Mouse (Mus musculus) gastrocnemius, postnatal 36 days (tissue): ENCODE results near the gene Olfr1040. TPM values are rescaled to one million over a fixed set of nuclear protein-coding genes. Genes with fewer than 3 reads are reported as not detected.
"Not testable (repeated sequence)": the region's sequence is repeated elsewhere in the genome, so short reads cannot be mapped to it uniquely, and the experiment has no call there.

Source experiments
- DNase-seq, 2 experiments: peaks; one replicate each; pipeline ENCODE4 v3.0.0; 2022
- intact Hi-C: fragments of 180-260 bp; cut with DNase I; formaldehyde crosslinking; loops from one replicate; pipeline ENCODE4 v1.15.1; 2025
- long read RNA-seq, 2 experiments: library from polyadenylated mRNA; stranded (forward); transcript quantifications; one replicate each; pipeline ENCODE4 v2.0.0; 2021
- total RNA-seq, 2 experiments: library from RNA; stranded (reverse); gene quantifications; 2 replicates each; pipeline ENCODE4 v1.2.3; 2021

Gene Olfr1040
- not detected for total RNA-seq
- long read RNA-seq, experiment 1 = 0 reads
- long read RNA-seq, experiment 2 = 0 reads

- DNase-seq = no peak
- intact Hi-C loops = no loop called here
These were observed at the start of gene Olfr1040 for GRCm38 (mm10) chr2:86146632-86147031. Olfr1040 (minus strand) TSS chr2:86146732.

GRCm38 (mm10) chr2:86195863-86196262, 49.3 kb upstream of the Olfr1040 start:
- no peak for DNase-seq
- intact Hi-C loops = no loop called here

GRCm38 (mm10) chr2:86185583-86185982, 39.1 kb upstream of the Olfr1040 start, which contains the start of gene Olfr52:
Olfr52 (minus strand) TSS chr2:86185683.
- DNase-seq = no peak
- intact Hi-C loops = no loop called here

- DNase-seq = no peak
- intact Hi-C loops = no loop called here
These were observed 33.4 kb upstream of the Olfr1040 start for GRCm38 (mm10) chr2:86179950-86180349.

- intact Hi-C loops = no loop called here
- DNase-seq = no peak
These were observed 31.2 kb upstream of the Olfr1040 start, which contains the start of gene Olfr1044 for GRCm38 (mm10) chr2:86177720-86178119. Olfr1044 (minus strand) TSS chr2:86177820.

GRCm38 (mm10) chr2:86175422-86175821, 28.9 kb upstream of the Olfr1040 start:
- DNase-seq, intact Hi-C loops: not testable (repeated sequence)

- intact Hi-C loops = no loop called here
- DNase-seq = no peak
These were observed 20.9 kb upstream of the Olfr1040 start, which contains the start of gene Olfr1043 for GRCm38 (mm10) chr2:86167422-86167821. Olfr1043 (minus strand) TSS chr2:86167522.

GRCm38 (mm10) chr2:86161738-86162137, 15.2 kb upstream of the Olfr1040 start, which contains the start of gene Olfr1042:
Olfr1042 (minus strand) TSS chr2:86161838.
- intact Hi-C loops = no loop called here
- no peak for DNase-seq

- no peak for DNase-seq
- intact Hi-C loops = no loop called here
These were observed 10.7 kb downstream of the Olfr1040 start, which contains the start of gene Olfr1039 for GRCm38 (mm10) chr2:86135828-86136227. Olfr1039 (minus strand) TSS chr2:86135928.

Other genes with a start within 250 kb of the Olfr1040 start
- gene Olfr1024, start 241.7 kb downstream of the Olfr1040 start, total RNA-seq = not detected
- not detected for gene Olfr1025-ps1, start 231.5 kb downstream of the Olfr1040 start, total RNA-seq
- gene Olfr1026, start 225.2 kb downstream of the Olfr1040 start, total RNA-seq = not detected
- not detected for gene Olfr1028, start 196.3 kb downstream of the Olfr1040 start, total RNA-seq
- gene Olfr1029, start 172.8 kb downstream of the Olfr1040 start, total RNA-seq = not detected
- gene Olfr1030, start 167.5 kb downstream of the Olfr1040 start, total RNA-seq = not detected
- gene Olfr1031, start 156.4 kb downstream of the Olfr1040 start, total RNA-seq = not detected
- not detected for gene Olfr1032, start 141.2 kb downstream of the Olfr1040 start, total RNA-seq
- under 1 TPM in 1 of 2 experiments, not detected in 1; 0.08 TPM for gene Olfr1033, start 126.1 kb downstream of the Olfr1040 start, total RNA-seq
- gene Olfr1034, start 100.9 kb downstream of the Olfr1040 start, total RNA-seq = not detected
- not detected for gene Olfr1036, start 72.7 kb downstream of the Olfr1040 start, total RNA-seq
- not detected for gene Olfr1037, start 59.3 kb downstream of the Olfr1040 start, total RNA-seq
- gene Olfr1039, start 10.8 kb downstream of the Olfr1040 start, total RNA-seq = not detected
- gene Olfr1042, start 15.1 kb upstream of the Olfr1040 start, total RNA-seq = not detected
- not detected for gene Olfr1043, start 20.8 kb upstream of the Olfr1040 start, total RNA-seq
- not detected for gene Olfr1044, start 31.1 kb upstream of the Olfr1040 start, total RNA-seq
- gene Olfr52, start 39.0 kb upstream of the Olfr1040 start, total RNA-seq = not detected
- not detected for gene Olfr1045, start 56.3 kb upstream of the Olfr1040 start, total RNA-seq
- not detected for gene Olfr1046, start 72.6 kb upstream of the Olfr1040 start, total RNA-seq
- gene Olfr1047, start 84.7 kb upstream of the Olfr1040 start, total RNA-seq = not detected
- not detected for gene Olfr1048, start 93.6 kb upstream of the Olfr1040 start, total RNA-seq
- gene Olfr1049, start 111.6 kb upstream of the Olfr1040 start, total RNA-seq = not detected
- not detected for gene Olfr1051, start 132.4 kb upstream of the Olfr1040 start, total RNA-seq
- not detected for gene Olfr1052, start 145.7 kb upstream of the Olfr1040 start, total RNA-seq
- gene Olfr1053, start 168.6 kb upstream of the Olfr1040 start, total RNA-seq = not detected
- gene Olfr1054, start 188.7 kb upstream of the Olfr1040 start, total RNA-seq = not detected
- gene Olfr1055, start 203.6 kb upstream of the Olfr1040 start, total RNA-seq = not detected
- gene Olfr1056, start 215.7 kb upstream of the Olfr1040 start, total RNA-seq = not detected
- not detected for gene Olfr1057, start 231.7 kb upstream of the Olfr1040 start, total RNA-seq
- gene Olfr1058, start 241.8 kb upstream of the Olfr1040 start, total RNA-seq = not detected